Mouse (Mus musculus): ENCODE measurements at regions not wholly inside any gene's neighbourhood (a gene's known extent, or its start where the extent isn't known, plus 50 kb on each side); places are given as distances from the start of the nearest gene placed in this dataset.

DNA sequence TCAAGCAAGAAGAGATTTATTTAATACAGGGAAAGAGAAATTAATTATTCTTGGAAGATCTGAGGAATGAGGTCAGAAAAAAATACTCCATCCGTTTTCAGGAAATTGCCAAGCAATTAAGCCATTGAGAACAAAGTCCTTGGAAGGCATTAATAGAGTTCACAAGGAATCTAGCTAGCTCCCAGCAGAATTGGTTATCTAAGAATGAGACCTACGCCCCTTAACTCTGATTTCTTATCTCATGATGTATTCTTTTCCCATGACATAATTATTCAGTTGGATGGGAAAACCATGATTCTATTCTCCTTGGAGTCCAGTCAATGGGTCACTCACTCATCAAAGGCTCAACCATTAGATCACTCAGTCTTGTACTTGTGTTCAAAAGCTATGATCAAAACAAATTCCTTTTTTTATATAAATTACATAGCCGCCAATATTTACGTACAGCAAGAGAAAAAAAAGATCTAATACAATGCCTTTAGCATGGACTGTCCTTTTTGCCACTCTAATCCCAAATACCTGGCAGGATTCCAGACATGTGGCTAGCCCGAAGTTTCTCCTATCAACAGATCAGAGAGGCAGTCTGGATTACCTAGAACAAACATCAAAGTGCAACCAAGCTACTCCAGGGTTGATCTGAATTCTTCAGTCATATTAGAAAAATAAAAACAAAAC is 213.3 kb downstream of the Galc start:
- TF ChIP-seq POLR2A (IDR thresholded peaks at IDR 0.05; ENCODE audit: borderline replicate concordance, low read depth, low read length) (no peak), CTCF (IDR thresholded peaks at IDR 0.05; ENCODE audit: low read depth, low read length) (no peak)
